Mouse (Mus musculus) erythroblast, embryonic 14.5 days (primary cell): ENCODE results near the gene Mta1.

Experiments used
- GATA1 ChIP-seq: IDR thresholded peaks from 2 replicates; pipeline ENCODE4 v1.6.1; 2012; ENCODE audit warnings: low read length, inconsistent platforms, mixed read lengths
- TAL1 ChIP-seq: IDR thresholded peaks from 3 replicates; pipeline ENCODE4 v1.6.1; 2012; ENCODE audit warnings: low read length, inconsistent platforms, mixed read lengths

DNA sequence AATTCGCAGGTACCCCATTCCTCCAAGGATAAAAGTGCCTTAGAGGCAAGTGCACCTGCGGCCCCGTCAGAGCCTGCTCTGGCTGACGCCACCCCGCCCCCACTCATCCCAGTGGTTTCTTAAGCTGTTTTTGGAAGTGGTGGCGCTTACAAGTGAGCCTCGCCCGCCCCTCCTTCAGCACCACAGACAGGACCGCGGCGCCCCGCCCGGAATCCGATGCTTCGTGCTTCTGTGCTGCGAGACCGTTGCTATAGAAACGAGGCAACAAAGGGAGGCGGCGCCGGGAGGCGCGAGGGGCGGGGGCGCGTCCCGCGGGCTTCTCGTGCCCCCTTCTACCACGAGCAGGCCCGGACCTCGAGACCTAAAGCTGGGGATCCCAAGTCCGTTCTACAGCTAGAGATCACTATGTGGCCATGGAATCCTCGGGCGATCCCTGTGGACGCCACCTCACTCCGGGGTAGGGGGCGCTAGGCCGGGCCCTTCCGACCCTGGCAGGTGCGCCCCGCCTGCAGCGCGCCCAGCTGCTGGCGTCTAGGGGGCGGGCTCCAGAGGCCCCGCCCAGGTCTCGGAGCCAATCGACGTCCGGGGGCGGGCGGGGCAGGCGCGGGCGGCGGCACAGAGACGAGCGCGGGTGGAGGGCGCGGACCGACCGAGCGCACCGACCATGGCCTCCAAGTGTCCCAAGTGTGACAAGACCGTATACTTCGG is 42.0 kb downstream of the Mta1 start, which contains the start of gene Crip2:
- TF ChIP-seq GATA1 (no peak), TAL1 (no peak)
